Mouse (Mus musculus) E14TG2a.4 (cell line): ENCODE measurements around the gene Gm28038.
A peak's percentile ranks its signal among the peaks of the same experiment; 100 is the strongest.

Source experiments
- H3K27me3 ChIP-seq: 2 replicates; pipeline ENCODE4 v1.6.1; 2014; ENCODE audit warnings: low read length, control low read depth; ENCODE audit not compliant: insufficient read depth
- H3K36me3 ChIP-seq: 2 replicates; pipeline ENCODE4 v1.6.1; 2014; ENCODE audit warnings: low read length, control low read depth; ENCODE audit not compliant: insufficient read depth
- H3K4me1 ChIP-seq: replicated peaks from 2 replicates; pipeline ENCODE4 v1.6.1; 2014; ENCODE audit warnings: low read depth, low read length, control low read depth
- H3K4me3 ChIP-seq: replicated peaks from 2 replicates; pipeline ENCODE4 v1.5.1; 2014; ENCODE audit warnings: mild to moderate bottlenecking, low read length
- H3K9me3 ChIP-seq: 2 replicates; pipeline ENCODE4 v1.6.1; 2014; ENCODE audit warnings: low read length, control low read depth
- CTCF ChIP-seq: conservative IDR thresholded peaks from 2 replicates; pipeline ENCODE4 v1.5.1; 2014; ENCODE audit warnings: low read length
- NANOG ChIP-seq: IDR thresholded peaks from 2 replicates; pipeline ENCODE4 v1.6.1; 2014; ENCODE audit warnings: borderline replicate concordance, low read length, mixed read lengths
- POU5F1 ChIP-seq: IDR thresholded peaks from 2 replicates; pipeline ENCODE4 v1.6.1; 2014; ENCODE audit warnings: low read length, borderline replicate concordance

Gene Gm28038

DNA sequence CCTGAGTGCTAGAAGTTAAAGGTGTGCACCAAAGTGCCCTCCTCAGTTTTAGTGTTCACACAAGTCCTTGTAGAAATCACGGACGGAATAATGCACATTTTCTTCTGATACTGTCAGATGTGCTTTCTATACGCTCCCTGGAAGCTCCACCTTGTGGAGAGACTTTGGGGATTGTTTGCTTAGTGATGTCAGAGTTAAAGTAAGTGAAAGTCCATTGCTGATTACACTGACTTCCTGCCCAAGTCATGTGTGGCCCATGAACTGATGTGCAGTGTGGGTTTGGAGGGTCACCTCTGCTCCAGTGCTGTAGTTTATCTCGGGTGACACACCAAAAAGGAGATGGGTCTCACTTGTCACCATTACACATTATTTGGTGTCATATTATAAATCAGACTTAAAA, 38.4 kb downstream of the Gm28038 start:
- H3K36me3 ChIP-seq: peaks cover 100% of the 10 kb centered on the region
- no peaks in the 10 kb centered on the region for H3K27me3 ChIP-seq
- no peaks in the 10 kb centered on the region for H3K9me3 ChIP-seq
- H3K4me1 ChIP-seq: peaks cover 11% of the 10 kb centered on the region
- TF ChIP-seq POU5F1 (no peak), NANOG (no peak), CTCF (no peak)
- no peak overlapping the region for H3K4me3 ChIP-seq

DNA sequence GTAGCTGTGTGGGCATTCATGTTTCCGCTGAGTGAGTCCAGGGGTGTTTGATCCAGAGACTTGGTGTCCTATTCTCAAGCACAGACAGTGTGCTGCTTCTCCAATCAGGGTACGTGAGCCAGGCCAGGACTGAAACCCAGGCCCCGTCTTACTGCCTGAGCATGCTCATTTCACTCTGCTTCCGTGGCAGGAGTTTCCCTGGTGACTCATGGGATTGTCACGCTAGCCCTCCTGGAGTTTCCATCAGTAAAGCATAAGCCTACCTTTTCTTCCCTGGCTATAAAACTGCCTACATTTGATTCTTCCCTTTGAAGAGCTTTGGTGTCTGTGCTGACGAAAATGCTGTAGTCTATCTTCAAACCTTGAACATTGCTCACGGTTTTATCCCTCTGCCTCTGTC, 42.3 kb downstream of the Gm28038 start:
- Histone ChIP-seq H3K36me3 (peaks cover 100% of the 10 kb centered on the region), H3K27me3 (no peaks in the 10 kb centered on the region), H3K4me1 (no peaks in the 10 kb centered on the region), H3K4me3 (no peak overlapping the region), H3K9me3 (no peaks in the 10 kb centered on the region)
- TF ChIP-seq POU5F1 (no peak), CTCF (no peak), NANOG (no peak)

- Histone ChIP-seq H3K9me3 (no peaks in the 10 kb centered on the region), H3K27me3 (no peaks in the 10 kb centered on the region), H3K36me3 (peaks cover 100% of the 10 kb centered on the region), H3K4me1 (no peaks in the 10 kb centered on the region), H3K4me3 (no peak overlapping the region)
- TF ChIP-seq POU5F1 (no peak), CTCF (no peak)
These were observed 44.5 kb downstream of the Gm28038 start for GRCm38 (mm10) chr2:30325296-30325695.

GRCm38 (mm10) chr2:30327276-30327675, 46.4 kb downstream of the Gm28038 start:
- H3K27me3 ChIP-seq: no peaks in the 10 kb centered on the region

GRCm38 (mm10) chr2:30328791-30329190, 47.9 kb downstream of the Gm28038 start:
- Histone ChIP-seq H3K4me3 (no peak overlapping the region), H3K9me3 (no peaks in the 10 kb centered on the region), H3K36me3 (peaks cover 100% of the 10 kb centered on the region), H3K27me3 (no peaks in the 10 kb centered on the region), H3K4me1 (peaks cover 11% of the 10 kb centered on the region)
- no peak for TF ChIP-seq NANOG

More at GRCm38 (mm10) chr2:30327276-30327675, 46.4 kb downstream of the Gm28038 start:
- Histone ChIP-seq H3K36me3 (peaks cover 100% of the 10 kb centered on the region), H3K9me3 (no peaks in the 10 kb centered on the region), H3K4me1 (no peaks in the 10 kb centered on the region), H3K4me3 (no peak overlapping the region)
- TF ChIP-seq CTCF: no peak
- TF ChIP-seq NANOG: no peak
- no peak for TF ChIP-seq POU5F1

DNA sequence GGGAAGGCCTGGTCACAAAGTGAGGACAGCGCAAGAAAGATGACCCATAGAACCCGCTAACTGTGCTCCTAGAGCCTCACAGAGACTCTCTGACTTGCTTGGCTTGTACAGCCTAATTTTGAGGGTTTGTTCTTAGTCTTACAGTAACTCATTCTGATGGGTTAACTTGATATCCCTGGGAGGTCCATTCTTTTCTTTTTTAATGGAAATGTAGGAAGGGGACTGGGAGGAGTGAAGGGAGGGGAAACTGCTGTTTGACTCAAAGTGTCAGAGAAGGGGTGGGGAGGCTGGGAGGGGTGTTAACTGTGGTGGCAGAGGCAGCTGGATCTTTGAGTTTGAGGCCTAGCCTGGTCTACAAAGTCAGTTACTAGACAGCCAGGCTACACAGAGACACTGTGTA, 54.5 kb downstream of the Gm28038 start:
- Histone ChIP-seq H3K9me3 (no peaks in the 10 kb centered on the region), H3K36me3 (peaks cover 96% of the 10 kb centered on the region), H3K27me3 (no peaks in the 10 kb centered on the region), H3K4me1 (peaks cover 54% of the 10 kb centered on the region), H3K4me3 (peak overlapping the region; percentile 35)
- TF ChIP-seq CTCF (no peak), NANOG (peak; percentile 93), POU5F1 (peak; percentile 42; the same call in 1 of the 2 replicates)

GRCm38 (mm10) chr2:30336174-30336915, 55.5 kb downstream of the Gm28038 start:
- Histone ChIP-seq H3K4me3 (peak overlapping the region; percentile 30), H3K36me3 (peaks cover 96% of the 10 kb centered on the region), H3K9me3 (no peaks in the 10 kb centered on the region), H3K4me1 (peaks cover 54% of the 10 kb centered on the region), H3K27me3 (no peaks in the 10 kb centered on the region)
- TF ChIP-seq POU5F1 (no peak), NANOG (no peak), CTCF (no peak; the same call in 1 of the 2 replicates)

GRCm38 (mm10) chr2:30337179-30337578, 56.3 kb downstream of the Gm28038 start:
- Histone ChIP-seq H3K9me3 (no peaks in the 10 kb centered on the region), H3K4me3 (peak overlapping the region; percentile 30; the same call in 1 of the 2 replicates), H3K27me3 (no peaks in the 10 kb centered on the region), H3K4me1 (peaks cover 54% of the 10 kb centered on the region), H3K36me3 (peaks cover 96% of the 10 kb centered on the region)
- TF ChIP-seq NANOG (no peak), POU5F1 (no peak), CTCF (no peak)

DNA sequence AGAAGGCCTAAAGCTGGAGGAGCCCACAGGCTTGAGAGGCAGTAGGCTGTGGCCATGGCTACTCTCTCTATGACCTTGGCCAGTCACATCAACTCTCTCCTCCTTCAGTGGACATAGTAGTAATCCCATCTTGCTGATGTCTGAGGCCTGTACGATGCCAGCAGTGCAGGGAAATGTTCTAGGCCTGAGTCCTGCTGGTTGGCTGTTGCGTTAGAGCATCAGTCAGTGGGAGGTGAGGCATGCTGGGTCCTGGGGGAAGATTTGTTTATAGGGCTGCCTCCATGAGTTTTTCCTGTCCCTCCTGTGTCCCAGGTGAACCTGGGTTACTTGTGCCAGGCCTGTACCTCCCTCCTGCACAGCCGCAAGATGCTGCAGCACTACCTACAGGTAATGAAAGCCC, 61.2 kb downstream of the Gm28038 start:
- H3K36me3 ChIP-seq: peaks cover 100% of the 10 kb centered on the region
- TF ChIP-seq CTCF: no peak
- TF ChIP-seq POU5F1: no peak
- no peak for TF ChIP-seq NANOG
- peaks cover 22% of the 10 kb centered on the region for H3K4me1 ChIP-seq
- no peaks in the 10 kb centered on the region for H3K27me3 ChIP-seq
- H3K9me3 ChIP-seq: no peaks in the 10 kb centered on the region
- no peak overlapping the region for H3K4me3 ChIP-seq
